Mouse (Mus musculus): Measurements from ENCODE around the gene Znrf3.

Znrf3 gene

DNA sequence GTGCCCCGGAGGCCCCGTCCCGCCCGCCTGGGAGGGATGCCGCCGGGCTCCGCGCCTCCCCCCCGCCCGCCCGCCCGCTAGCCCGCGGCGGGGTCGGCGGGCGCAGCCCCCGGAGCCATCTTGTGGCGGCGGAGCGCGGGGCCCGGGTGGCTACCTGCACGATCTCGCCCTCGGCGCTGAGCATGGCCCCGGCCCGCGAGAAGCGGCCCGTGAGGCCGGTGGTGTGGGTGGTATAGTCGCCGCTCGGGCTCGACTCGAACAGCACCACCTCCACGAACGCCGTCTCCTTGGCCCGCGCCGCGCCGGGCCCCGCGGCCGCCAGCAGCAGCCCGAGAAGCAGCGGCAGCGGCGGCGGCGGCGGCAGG is 431 bp downstream of the Znrf3 start:
- in situ Hi-C loops (cut with MboI; ENCODE audit: unreplicated experiment in 2 of 2) = no loop called here

GRCm38 (mm10) chr11:5443511-5444233 is 975 bp downstream of the Znrf3 start:
- in situ Hi-C loops (cut with MboI; ENCODE audit: unreplicated experiment in 2 of 2) = no loop called here

DNA sequence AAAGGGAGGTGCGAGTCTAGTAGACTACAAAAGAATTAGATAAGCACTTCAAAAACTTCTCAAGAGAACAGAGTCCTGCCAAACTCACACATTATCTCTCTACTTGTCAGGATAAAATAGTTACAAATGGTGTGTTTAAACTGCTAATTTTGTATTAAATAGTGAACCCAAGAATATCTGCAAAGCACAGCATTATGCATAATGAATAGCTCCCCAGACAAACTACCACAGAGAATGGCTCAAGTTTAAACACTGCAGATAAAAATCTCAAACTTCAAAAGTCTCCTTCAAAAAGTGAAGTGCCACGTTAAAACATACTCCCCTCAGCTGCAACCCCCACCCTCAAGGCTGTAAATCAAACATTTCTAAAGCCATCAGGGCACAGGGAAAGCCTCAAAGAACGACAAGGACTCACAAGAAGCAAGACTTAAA is 2.0 kb downstream of the Znrf3 start:
- in situ Hi-C loops (cut with MboI; ENCODE audit: unreplicated experiment in 2 of 2) = no loop called here

DNA sequence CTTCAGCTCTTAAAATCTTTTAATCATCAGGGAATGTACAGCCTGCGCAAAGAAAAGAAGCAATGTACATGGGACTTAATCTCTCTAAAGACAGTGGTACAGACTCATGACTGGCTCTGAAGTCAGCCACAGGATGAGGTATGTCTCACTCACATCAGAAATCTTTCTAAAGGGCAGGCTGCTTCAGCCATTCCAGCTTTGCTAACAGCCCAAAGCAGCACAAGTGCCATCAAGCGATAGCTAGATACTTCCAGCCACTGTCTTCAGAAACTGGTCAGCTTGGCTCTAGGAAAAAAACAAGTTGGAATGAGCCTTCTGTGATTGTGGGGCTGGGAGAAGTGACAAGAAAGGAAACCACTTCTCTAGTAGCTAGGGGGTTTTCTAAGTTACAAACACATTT is 7.0 kb downstream of the Znrf3 start:
- in situ Hi-C loops (cut with MboI; ENCODE audit: unreplicated experiment in 2 of 2) = no loop called here

- in situ Hi-C loops (cut with MboI; ENCODE audit: unreplicated experiment in 2 of 2) = no loop called here
Observed at GRCm38 (mm10) chr11:5436988-5437387, 7.7 kb downstream of the Znrf3 start.

- in situ Hi-C loops (cut with MboI; ENCODE audit: unreplicated experiment in 2 of 2) = no loop called here
Observed at GRCm38 (mm10) chr11:5435493-5435892, 9.2 kb downstream of the Znrf3 start.

GRCm38 (mm10) chr11:5432330-5432729 is 12.3 kb downstream of the Znrf3 start:
- in situ Hi-C loops (cut with MboI; ENCODE audit: unreplicated experiment in 2 of 2) = no loop called here

DNA sequence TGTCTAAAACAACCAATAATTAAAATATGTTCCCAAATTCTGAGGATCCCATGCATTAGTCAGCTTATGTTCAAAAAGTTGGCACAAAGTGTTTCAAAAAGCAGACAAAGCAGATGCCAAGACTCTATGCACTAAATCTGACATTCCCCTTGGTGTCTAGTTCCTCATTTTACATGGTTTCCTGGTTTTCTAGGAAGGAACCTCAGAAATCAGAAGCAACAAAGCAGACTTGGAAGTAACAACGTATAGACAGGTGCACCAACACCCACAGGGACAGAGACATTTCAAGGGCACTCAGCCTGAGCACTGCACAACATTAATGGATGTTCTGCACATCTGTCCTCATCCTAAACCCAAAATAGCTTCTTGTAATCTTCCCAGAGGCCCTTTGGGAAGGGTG is 13.8 kb downstream of the Znrf3 start:
- in situ Hi-C loops (cut with MboI; ENCODE audit: unreplicated experiment in 2 of 2) = no loop called here

GRCm38 (mm10) chr11:5429396-5430190 is 15.1 kb downstream of the Znrf3 start:
- in situ Hi-C loops (cut with MboI; ENCODE audit: unreplicated experiment in 2 of 2) = no loop called here

- in situ Hi-C loops (cut with MboI; ENCODE audit: unreplicated experiment in 2 of 2) = no loop called here
Observed at GRCm38 (mm10) chr11:5427251-5427650, 17.4 kb downstream of the Znrf3 start.

DNA sequence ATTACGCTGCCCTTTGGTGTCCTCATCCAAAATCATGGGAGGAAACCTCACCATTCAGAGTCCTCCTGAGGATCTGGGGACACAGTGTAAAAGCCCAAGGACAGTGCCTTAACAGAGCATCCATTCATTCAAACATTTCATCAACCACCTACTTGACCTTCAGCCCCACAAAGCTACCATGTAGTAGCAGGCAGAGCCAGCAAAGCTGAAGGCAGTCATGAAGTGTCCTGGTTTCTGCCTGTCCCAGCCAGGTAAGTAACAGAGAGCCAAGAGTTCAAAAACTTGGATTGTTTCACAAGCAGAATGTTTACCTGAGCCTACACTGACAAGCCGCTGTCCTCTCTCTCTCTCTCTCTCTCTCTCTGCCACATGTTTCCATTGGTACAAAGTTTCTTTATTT is 18.3 kb downstream of the Znrf3 start:
- in situ Hi-C loops (cut with MboI; ENCODE audit: unreplicated experiment in 2 of 2) = no loop called here

GRCm38 (mm10) chr11:5425106-5425505 is 19.5 kb downstream of the Znrf3 start:
- in situ Hi-C loops (cut with MboI; ENCODE audit: unreplicated experiment in 2 of 2) = no loop called here

DNA sequence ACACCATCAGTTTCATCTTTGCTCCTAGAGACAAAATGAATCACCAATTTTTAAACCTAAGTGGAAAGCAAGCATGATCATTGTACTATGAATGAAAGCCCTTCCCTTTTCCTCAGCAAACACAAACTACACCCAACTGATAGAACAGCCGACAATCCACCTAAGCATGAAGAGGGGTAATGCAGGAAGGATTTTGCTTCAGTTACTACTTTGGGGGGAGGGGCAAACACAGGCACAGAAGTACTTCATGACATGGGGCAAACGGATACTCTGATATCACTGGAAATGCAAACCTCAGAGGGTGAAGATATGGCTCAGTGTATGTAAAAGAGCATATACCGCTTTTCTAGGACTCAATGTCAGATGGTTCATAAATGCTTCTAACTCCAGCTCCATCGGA is 20.5 kb downstream of the Znrf3 start:
- in situ Hi-C loops (cut with MboI; ENCODE audit: unreplicated experiment in 2 of 2) = no loop called here

DNA sequence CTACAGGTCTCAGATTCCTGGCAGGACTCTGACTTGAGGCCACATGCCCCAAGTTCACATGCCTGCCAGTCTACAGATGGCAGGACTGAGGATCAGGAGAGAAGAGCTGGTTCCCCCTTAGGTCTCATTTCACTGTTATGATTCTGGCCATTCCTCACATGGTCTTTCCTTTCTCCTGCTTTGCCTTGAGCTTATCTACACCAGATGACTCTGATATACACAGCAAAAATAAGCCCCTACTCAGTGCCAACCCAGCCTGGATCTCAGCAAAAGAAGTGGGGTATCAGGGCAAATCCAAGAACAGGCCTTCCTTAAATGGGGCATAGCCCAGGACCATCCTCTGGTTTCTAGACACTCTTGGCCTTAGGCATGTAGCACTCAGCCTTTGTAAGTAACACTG is 21.6 kb downstream of the Znrf3 start:
- in situ Hi-C loops (cut with MboI; ENCODE audit: unreplicated experiment in 2 of 2) = no loop called here

DNA sequence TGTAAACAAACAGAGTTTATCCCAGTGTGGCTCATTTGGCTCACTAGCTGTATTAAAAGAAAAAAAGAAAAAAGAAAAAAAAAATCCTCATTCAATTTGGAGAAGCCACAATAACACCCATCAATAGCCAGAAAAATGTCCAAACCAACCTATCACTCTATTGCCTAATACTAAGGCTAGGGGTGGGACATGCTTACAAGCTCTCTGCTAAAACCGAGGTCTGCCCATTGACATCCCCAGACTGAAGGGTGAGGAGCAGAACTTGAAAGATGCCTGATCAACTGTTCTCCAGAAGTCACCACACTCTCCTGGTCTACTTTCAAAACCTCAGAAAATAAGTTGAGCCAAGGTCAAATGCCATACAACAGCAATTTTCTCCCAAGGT is 22.4 kb downstream of the Znrf3 start:
- in situ Hi-C loops (cut with MboI; ENCODE audit: unreplicated experiment in 2 of 2) = no loop called here

DNA sequence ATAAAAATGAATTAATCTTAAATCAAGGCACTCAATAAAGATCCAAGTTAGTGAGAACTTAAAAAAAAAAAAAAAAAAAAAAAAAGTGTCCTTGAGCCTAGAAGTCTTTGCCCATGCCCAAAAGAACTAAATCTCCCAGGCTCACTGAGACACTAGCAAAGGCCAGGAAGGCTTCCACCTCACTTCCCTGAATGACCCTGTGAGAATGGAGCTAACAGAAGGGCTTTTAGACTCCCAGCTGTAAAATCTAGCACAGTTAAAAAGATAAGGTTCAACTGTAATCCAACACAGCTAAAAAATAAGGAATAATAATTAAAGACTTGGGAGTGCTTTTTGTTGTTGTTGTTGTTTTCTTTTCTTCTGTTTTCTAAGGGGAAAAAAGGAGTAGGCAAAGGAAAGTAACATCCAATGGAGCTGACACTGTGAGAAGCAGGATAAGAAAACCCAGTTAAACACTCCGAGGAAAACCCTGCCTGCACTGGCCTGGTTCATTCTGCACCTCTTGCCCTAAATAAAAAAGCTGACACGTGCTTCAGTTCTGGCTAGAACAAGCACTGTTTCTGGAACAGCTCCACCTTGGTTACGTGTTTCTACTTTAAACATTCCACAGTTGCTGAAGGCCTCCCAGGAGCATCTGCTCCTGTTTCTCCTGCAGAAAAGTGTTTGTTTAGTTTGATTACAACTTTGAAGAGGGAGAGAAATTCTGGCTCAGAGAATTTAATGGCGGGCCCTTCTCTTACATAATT is 23.0 kb downstream of the Znrf3 start:
- in situ Hi-C loops (cut with MboI; ENCODE audit: unreplicated experiment in 2 of 2) = no loop called here

- in situ Hi-C loops (cut with MboI; ENCODE audit: unreplicated experiment in 2 of 2) = no loop called here
Observed at GRCm38 (mm10) chr11:5415617-5416338, 28.9 kb downstream of the Znrf3 start.

DNA sequence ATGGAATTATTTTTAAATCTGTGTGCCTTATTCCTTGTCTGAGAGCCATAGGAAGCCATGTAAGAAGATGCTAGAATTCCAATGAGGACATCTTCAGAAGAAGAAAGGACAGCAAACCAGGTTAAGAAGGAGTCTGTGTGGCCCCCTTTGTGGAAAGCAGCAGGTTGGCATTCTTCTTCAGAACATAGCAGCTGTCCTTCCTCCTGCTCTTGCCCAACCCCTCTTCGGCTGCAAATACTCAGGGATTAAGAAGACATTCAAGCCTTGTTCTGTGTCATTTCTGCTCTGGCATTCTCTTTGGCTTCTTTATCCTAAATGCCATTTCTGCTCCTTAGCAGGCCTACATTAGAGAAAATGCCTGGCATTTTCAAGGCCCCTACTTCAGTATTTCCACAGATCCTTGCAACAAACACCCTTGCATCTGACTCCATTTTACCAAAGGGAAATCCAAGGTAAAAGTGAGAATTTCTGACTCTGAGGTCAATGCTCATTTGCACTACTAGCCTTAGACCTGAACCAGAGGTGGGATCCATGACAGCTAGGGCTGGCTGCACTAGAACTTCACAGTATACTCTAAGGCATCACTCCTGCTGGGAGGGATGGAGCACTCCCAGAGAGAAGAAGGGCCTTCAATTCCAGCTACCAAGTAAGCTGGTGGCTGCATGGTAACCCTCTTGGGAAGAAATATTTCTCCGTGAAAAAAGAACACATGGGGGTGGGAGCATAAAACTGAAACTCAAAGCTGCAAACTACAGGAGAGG is 29.6 kb downstream of the Znrf3 start:
- in situ Hi-C loops (cut with MboI; ENCODE audit: unreplicated experiment in 2 of 2) = no loop called here

DNA sequence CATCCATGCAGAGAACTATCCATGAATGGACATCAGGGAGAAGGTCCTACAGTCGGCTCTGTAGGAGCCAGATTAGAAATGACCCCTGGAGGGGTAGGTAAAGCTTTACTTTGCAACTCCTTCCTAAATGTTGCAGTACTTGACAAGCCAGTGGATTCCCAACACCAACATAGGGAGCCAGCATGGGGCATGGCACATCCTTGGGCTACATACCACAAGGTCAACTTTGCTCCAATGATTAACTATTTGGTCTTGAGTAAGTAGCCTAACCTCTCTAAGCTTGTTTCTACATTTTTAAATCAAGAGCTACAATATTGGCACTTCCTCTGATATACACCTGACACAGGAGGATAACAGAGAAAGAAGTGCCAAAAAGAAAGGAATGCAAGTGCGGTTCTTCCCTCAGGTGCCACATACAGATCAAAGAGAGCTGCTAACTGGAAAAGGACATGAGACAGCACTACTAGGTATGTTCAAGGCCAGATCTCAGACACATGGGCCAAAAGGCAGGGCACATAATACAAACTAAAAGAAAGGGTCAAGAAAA is 31.9 kb downstream of the Znrf3 start:
- in situ Hi-C loops (cut with MboI; ENCODE audit: unreplicated experiment in 2 of 2) = no loop called here

DNA sequence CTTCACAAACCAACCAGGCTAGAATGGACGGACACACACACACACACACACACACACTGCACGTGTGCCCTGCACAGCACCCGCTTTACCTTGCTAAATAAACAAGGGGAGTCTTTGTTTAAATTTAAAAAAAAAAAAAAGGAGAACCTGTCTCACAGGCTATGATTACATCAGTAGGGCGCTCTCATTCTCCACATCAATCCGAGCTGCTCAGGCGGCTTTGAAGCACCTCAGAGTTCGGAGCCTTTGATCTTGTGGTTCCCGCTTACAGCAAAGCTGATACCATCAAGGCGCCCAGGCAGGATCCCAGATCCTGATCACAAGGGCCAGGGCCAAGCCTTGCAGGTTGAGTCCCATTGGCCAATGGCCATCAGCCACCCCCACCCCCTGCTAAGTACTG is 33.1 kb downstream of the Znrf3 start:
- in situ Hi-C loops (cut with MboI; ENCODE audit: unreplicated experiment in 2 of 2) = no loop called here
